Mouse (Mus musculus): ENCODE results near the gene Cacng7. TPM values are rescaled to one million over a fixed set of nuclear protein-coding genes. Genes with fewer than 3 reads are reported as not detected.

Gene Cacng7
- total RNA-seq, 1 experiment from 2014 or later = not detected

GRCm38 (mm10) chr7:3338286-3338935, 5.7 kb downstream of the Cacng7 start:
- no peak for ATAC-seq (replicated peaks; ENCODE audit: low read depth, poor library complexity, severe bottlenecking)

GRCm38 (mm10) chr7:3339010-3339409, 6.3 kb downstream of the Cacng7 start:
- ATAC-seq (replicated peaks; ENCODE audit: low read depth, poor library complexity, severe bottlenecking) = no peak

- ATAC-seq (replicated peaks; ENCODE audit: low read depth, poor library complexity, severe bottlenecking) = no peak
Observed at GRCm38 (mm10) chr7:3343861-3344260, 11.1 kb downstream of the Cacng7 start.

- no peak for ATAC-seq (replicated peaks; ENCODE audit: low read depth, poor library complexity, severe bottlenecking)
Observed at GRCm38 (mm10) chr7:3345301-3345700, 12.5 kb downstream of the Cacng7 start.

- no peak for ATAC-seq (replicated peaks; ENCODE audit: low read depth, poor library complexity, severe bottlenecking)
Observed at GRCm38 (mm10) chr7:3347366-3348287, 14.9 kb downstream of the Cacng7 start.

- no peak for ATAC-seq (replicated peaks; ENCODE audit: low read depth, poor library complexity, severe bottlenecking)
Observed at GRCm38 (mm10) chr7:3348326-3348725, 15.6 kb downstream of the Cacng7 start.

- no peak for ATAC-seq (replicated peaks; ENCODE audit: low read depth, poor library complexity, severe bottlenecking)
Observed at GRCm38 (mm10) chr7:3349775-3350174, 17.0 kb downstream of the Cacng7 start.

GRCm38 (mm10) chr7:3351536-3351935, 18.8 kb downstream of the Cacng7 start:
- ATAC-seq (replicated peaks; ENCODE audit: low read depth, poor library complexity, severe bottlenecking) = no peak

GRCm38 (mm10) chr7:3354850-3355249, 22.1 kb downstream of the Cacng7 start:
- no peak for ATAC-seq (replicated peaks; ENCODE audit: low read depth, poor library complexity, severe bottlenecking)

GRCm38 (mm10) chr7:3360678-3361077, 27.9 kb downstream of the Cacng7 start:
- ATAC-seq (replicated peaks; ENCODE audit: low read depth, poor library complexity, severe bottlenecking) = no peak

GRCm38 (mm10) chr7:3365547-3366279, 33.0 kb downstream of the Cacng7 start:
- ATAC-seq (replicated peaks; ENCODE audit: low read depth, poor library complexity, severe bottlenecking) = peak; percentile 84

- ATAC-seq (replicated peaks; ENCODE audit: low read depth, poor library complexity, severe bottlenecking) = peak; percentile 37
Observed at GRCm38 (mm10) chr7:3366705-3367516, 34.2 kb downstream of the Cacng7 start.

GRCm38 (mm10) chr7:3367569-3367968, 34.8 kb downstream of the Cacng7 start:
- no peak for ATAC-seq (replicated peaks; ENCODE audit: low read depth, poor library complexity, severe bottlenecking)

- ATAC-seq (replicated peaks; ENCODE audit: low read depth, poor library complexity, severe bottlenecking) = no peak
Observed at GRCm38 (mm10) chr7:3368311-3368710, 35.6 kb downstream of the Cacng7 start.

GRCm38 (mm10) chr7:3369189-3369588, 36.4 kb downstream of the Cacng7 start:
- ATAC-seq (replicated peaks; ENCODE audit: low read depth, poor library complexity, severe bottlenecking) = 0 out of 2 replicates have a peak, but pooled peaks have one; percentile 21

GRCm38 (mm10) chr7:3370407-3370806, 37.7 kb downstream of the Cacng7 start:
- ATAC-seq (replicated peaks; ENCODE audit: low read depth, poor library complexity, severe bottlenecking) = no peak

- ATAC-seq (replicated peaks; ENCODE audit: low read depth, poor library complexity, severe bottlenecking) = no peak
Observed at GRCm38 (mm10) chr7:3372376-3372775, 39.6 kb downstream of the Cacng7 start.

GRCm38 (mm10) chr7:3373754-3374153, 41.0 kb downstream of the Cacng7 start:
- no peak for ATAC-seq (replicated peaks; ENCODE audit: low read depth, poor library complexity, severe bottlenecking)

- peak; percentile 68 for ATAC-seq (replicated peaks; ENCODE audit: low read depth, poor library complexity, severe bottlenecking)
Observed at GRCm38 (mm10) chr7:3376831-3377230, 44.1 kb downstream of the Cacng7 start.

GRCm38 (mm10) chr7:3382123-3382522, 49.4 kb downstream of the Cacng7 start:
- no peak for ATAC-seq (replicated peaks; ENCODE audit: low read depth, poor library complexity, severe bottlenecking)
